Mouse (Mus musculus) lung, postnatal 10 days (tissue): ENCODE measurements around the gene Agpat3.
A peak's percentile ranks its signal among the peaks of the same experiment; 100 is the strongest.

Experiments used
- DNase-seq: peaks from one replicate; pipeline ENCODE4 v3.0.0; 2021

The Agpat3 gene

GRCm38 (mm10) chr10:78351887-78352665 is at the start of gene Agpat3:
Agpat3 (minus strand) TSS chr10:78352489.
- peak; percentile 76 for DNase-seq

- DNase-seq, result no peak
These were observed 48.8 kb upstream of the Agpat3 start for GRCm38 (mm10) chr10:78401127-78401526.

GRCm38 (mm10) chr10:78399090-78399657 is 46.9 kb upstream of the Agpat3 start:
- DNase-seq, result peak; percentile 47

- DNase-seq, result no peak
These were observed 44.3 kb upstream of the Agpat3 start for GRCm38 (mm10) chr10:78396625-78396885.

GRCm38 (mm10) chr10:78395819-78396624 is 43.7 kb upstream of the Agpat3 start:
- peak; percentile 97 for DNase-seq

GRCm38 (mm10) chr10:78395377-78395776 is 43.1 kb upstream of the Agpat3 start:
- DNase-seq, result no peak

GRCm38 (mm10) chr10:78392072-78392471 is 39.8 kb upstream of the Agpat3 start:
- DNase-seq, result peak; percentile 87

GRCm38 (mm10) chr10:78390982-78391470 is 38.7 kb upstream of the Agpat3 start:
- no peak for DNase-seq

- peak; percentile 21 for DNase-seq
These were observed 36.1 kb upstream of the Agpat3 start for GRCm38 (mm10) chr10:78388216-78388980.

- DNase-seq, result no peak
These were observed 33.2 kb upstream of the Agpat3 start for GRCm38 (mm10) chr10:78385520-78385919.

GRCm38 (mm10) chr10:78383567-78383966 is 31.3 kb upstream of the Agpat3 start:
- DNase-seq, result no peak

- no peak for DNase-seq
These were observed 26.2 kb upstream of the Agpat3 start for GRCm38 (mm10) chr10:78378516-78378915.

- no peak for DNase-seq
These were observed 20.7 kb upstream of the Agpat3 start for GRCm38 (mm10) chr10:78372681-78373668.

- peak; percentile 41 for DNase-seq
These were observed 19.5 kb upstream of the Agpat3 start for GRCm38 (mm10) chr10:78371746-78372145.

- no peak for DNase-seq
These were observed 15.3 kb upstream of the Agpat3 start for GRCm38 (mm10) chr10:78367586-78367985.

- DNase-seq, result no peak
These were observed 14.6 kb upstream of the Agpat3 start for GRCm38 (mm10) chr10:78366851-78367312.

GRCm38 (mm10) chr10:78366195-78366834 is 14.0 kb upstream of the Agpat3 start:
- peak; percentile 35 for DNase-seq

GRCm38 (mm10) chr10:78365555-78365954 is 13.3 kb upstream of the Agpat3 start:
- no peak for DNase-seq

- peak; percentile 32 for DNase-seq
These were observed 11.8 kb upstream of the Agpat3 start for GRCm38 (mm10) chr10:78364106-78364505.

GRCm38 (mm10) chr10:78363366-78363765 is 11.1 kb upstream of the Agpat3 start:
- no peak for DNase-seq

GRCm38 (mm10) chr10:78361951-78362350 is 9.7 kb upstream of the Agpat3 start:
- DNase-seq, result no peak
